Mouse (Mus musculus): ENCODE data around the gene Slc16a6. TPM values are rescaled to one million over a fixed set of nuclear protein-coding genes. Genes with fewer than 3 reads are reported as not detected.
A peak's percentile ranks its signal among the peaks of the same experiment; 100 is the strongest.

Slc16a6 gene
- polyA plus RNA-seq (2015; fragmentation: Nextera tagmentation; extraction: Ambion mirVana): 3.7 and 3.8 TPM in 2 replicates

GRCm38 (mm10) chr11:109473171-109474085 lies at the start of gene Slc16a6, which contains the start of gene Arsg:
Gene Slc16a6, minus strand, starts transcription at chr11:109473598.
Gene Arsg, plus strand, starts transcription at chr11:109473374.
- H3K27ac ChIP-seq: no peak within 1 kb of the TSS; the same call in 1 of the 2 replicates
- H3K9ac ChIP-seq: peak within 1 kb of the TSS; percentile 82
- H3K4me2 ChIP-seq (replicated peaks): peak within 1 kb of the TSS; percentile 91
- H3K36me3 ChIP-seq: no peaks in the 10 kb centered on the region
- H3K4me1 ChIP-seq: peaks cover 16% of the 10 kb centered on the region
- peak within 1 kb of the TSS; percentile 74 for H3K4me3 ChIP-seq
- ATAC-seq (ENCODE audit: low FRiP score, low read depth): peak; percentile 89
- H3K27me3 ChIP-seq: peaks cover 39% of the 10 kb centered on the region
- under 1% methylated on average over 86 of the region's 111 CpGs for WGBS
- H3K9me3 ChIP-seq: no peaks in the 10 kb centered on the region

GRCm38 (mm10) chr11:109520958-109521357 lies 47.6 kb upstream of the Slc16a6 start:
- no peaks in the 10 kb centered on the region for H3K36me3 ChIP-seq
- ATAC-seq (ENCODE audit: low FRiP score, low read depth): no peak
- H3K9me3 ChIP-seq: no peaks in the 10 kb centered on the region
- H3K4me1 ChIP-seq: 0 out of 2 replicates have a peak, but pooled peaks cover 2% of the 10 kb centered on the region
- H3K27me3 ChIP-seq: no peaks in the 10 kb centered on the region
- no peak overlapping the region for H3K4me3 ChIP-seq
- no peak overlapping the region for H3K27ac ChIP-seq
- WGBS: 37% methylated on average over 7 of the region's 7 CpGs
- no peak overlapping the region for H3K9ac ChIP-seq
- no peak overlapping the region for H3K4me2 ChIP-seq (replicated peaks)

- no peaks in the 10 kb centered on the region for H3K36me3 ChIP-seq
- no peak for ATAC-seq (ENCODE audit: low FRiP score, low read depth)
- no peak overlapping the region for H3K4me2 ChIP-seq (replicated peaks)
- no peaks in the 10 kb centered on the region for H3K27me3 ChIP-seq
- 87% methylated on average over 3 of the region's 3 CpGs for WGBS
- no peak overlapping the region for H3K27ac ChIP-seq
- no peak overlapping the region for H3K9ac ChIP-seq
- H3K4me3 ChIP-seq: no peak overlapping the region
- 0 out of 2 replicates have a peak, but pooled peaks cover 2% of the 10 kb centered on the region for H3K4me1 ChIP-seq
- H3K9me3 ChIP-seq: peaks cover 3% of the 10 kb centered on the region; the same call in 1 of the 2 replicates
Observed at GRCm38 (mm10) chr11:109517816-109518215, 44.4 kb upstream of the Slc16a6 start.

GRCm38 (mm10) chr11:109517330-109517729 lies 43.9 kb upstream of the Slc16a6 start:
- H3K9ac ChIP-seq: no peak overlapping the region
- 0 out of 2 replicates have a peak, but pooled peaks cover 2% of the 10 kb centered on the region for H3K4me1 ChIP-seq
- no peaks in the 10 kb centered on the region for H3K27me3 ChIP-seq
- H3K4me3 ChIP-seq: no peak overlapping the region
- H3K36me3 ChIP-seq: no peaks in the 10 kb centered on the region
- H3K9me3 ChIP-seq: peaks cover 3% of the 10 kb centered on the region; the same call in 1 of the 2 replicates
- no peak for ATAC-seq (ENCODE audit: low FRiP score, low read depth)
- no peak overlapping the region for H3K4me2 ChIP-seq (replicated peaks)
- 89% methylated on average over 11 of the region's 11 CpGs for WGBS
- H3K27ac ChIP-seq: no peak overlapping the region

- ATAC-seq (ENCODE audit: low FRiP score, low read depth): no peak
- 69% methylated on average over 3 of the region's 3 CpGs for WGBS
Observed at GRCm38 (mm10) chr11:109514064-109514612, 40.7 kb upstream of the Slc16a6 start.

GRCm38 (mm10) chr11:109512995-109513675 lies 39.7 kb upstream of the Slc16a6 start:
- H3K4me1 ChIP-seq: no peaks in the 10 kb centered on the region
- WGBS: 84% methylated on average over 16 of the region's 16 CpGs
- no peak overlapping the region for H3K9ac ChIP-seq
- H3K4me2 ChIP-seq (replicated peaks): no peak overlapping the region
- ATAC-seq (ENCODE audit: low FRiP score, low read depth): no peak
- H3K9me3 ChIP-seq: peaks cover 3% of the 10 kb centered on the region; the same call in 1 of the 2 replicates
- H3K4me3 ChIP-seq: no peak overlapping the region
- no peaks in the 10 kb centered on the region for H3K36me3 ChIP-seq
- no peak overlapping the region for H3K27ac ChIP-seq
- H3K27me3 ChIP-seq: no peaks in the 10 kb centered on the region

More at GRCm38 (mm10) chr11:109514064-109514612, 40.7 kb upstream of the Slc16a6 start:
- no peak overlapping the region for H3K9ac ChIP-seq
- no peak overlapping the region for H3K4me3 ChIP-seq
- H3K27me3 ChIP-seq: no peaks in the 10 kb centered on the region
- peaks cover 3% of the 10 kb centered on the region; the same call in 1 of the 2 replicates for H3K9me3 ChIP-seq
- no peaks in the 10 kb centered on the region for H3K4me1 ChIP-seq
- H3K4me2 ChIP-seq (replicated peaks): no peak overlapping the region
- H3K36me3 ChIP-seq: no peaks in the 10 kb centered on the region
- no peak overlapping the region for H3K27ac ChIP-seq

GRCm38 (mm10) chr11:109507068-109507467 lies 33.7 kb upstream of the Slc16a6 start:
- no peaks in the 10 kb centered on the region for H3K27me3 ChIP-seq
- H3K9ac ChIP-seq: no peak overlapping the region
- 30% methylated on average over 3 of the region's 3 CpGs for WGBS
- no peak overlapping the region for H3K27ac ChIP-seq
- no peak overlapping the region for H3K4me3 ChIP-seq
- H3K9me3 ChIP-seq: no peaks in the 10 kb centered on the region
- no peak for ATAC-seq (ENCODE audit: low FRiP score, low read depth)
- H3K36me3 ChIP-seq: no peaks in the 10 kb centered on the region
- peaks cover 6% of the 10 kb centered on the region; the same call in 1 of the 2 replicates for H3K4me1 ChIP-seq
- H3K4me2 ChIP-seq (replicated peaks): no peak overlapping the region

GRCm38 (mm10) chr11:109505823-109506222 lies 32.4 kb upstream of the Slc16a6 start:
- Histone ChIP-seq H3K4me1 (peaks cover 6% of the 10 kb centered on the region; the same call in 1 of the 2 replicates), H3K27me3 (no peaks in the 10 kb centered on the region), H3K4me3 (no peak overlapping the region), H3K4me2 (replicated peaks) (no peak overlapping the region), H3K36me3 (no peaks in the 10 kb centered on the region), H3K27ac (no peak overlapping the region), H3K9ac (no peak overlapping the region), H3K9me3 (no peaks in the 10 kb centered on the region)
- WGBS: 92% methylated on average over 4 of the region's 4 CpGs
- no peak for ATAC-seq (ENCODE audit: low FRiP score, low read depth)

- no peaks in the 10 kb centered on the region for H3K36me3 ChIP-seq
- H3K27ac ChIP-seq: no peak overlapping the region
- ATAC-seq (ENCODE audit: low FRiP score, low read depth): no peak
- no peak overlapping the region for H3K4me3 ChIP-seq
- peaks cover 6% of the 10 kb centered on the region; the same call in 1 of the 2 replicates for H3K4me1 ChIP-seq
- no peaks in the 10 kb centered on the region for H3K9me3 ChIP-seq
- no peaks in the 10 kb centered on the region for H3K27me3 ChIP-seq
- no peak overlapping the region for H3K9ac ChIP-seq
- WGBS: 69% methylated on average over 9 of the region's 9 CpGs
- H3K4me2 ChIP-seq (replicated peaks): no peak overlapping the region
Observed at GRCm38 (mm10) chr11:109504977-109505376, 31.6 kb upstream of the Slc16a6 start.

- 90% methylated on average over 5 of the region's 5 CpGs for WGBS
- peaks cover 6% of the 10 kb centered on the region; the same call in 1 of the 2 replicates for H3K27me3 ChIP-seq
- ATAC-seq (ENCODE audit: low FRiP score, low read depth): no peak
- H3K9ac ChIP-seq: no peak overlapping the region
- peaks cover 13% of the 10 kb centered on the region for H3K4me1 ChIP-seq
- no peak overlapping the region for H3K4me3 ChIP-seq
- H3K9me3 ChIP-seq: no peaks in the 10 kb centered on the region
- H3K4me2 ChIP-seq (replicated peaks): no peak overlapping the region
- H3K27ac ChIP-seq: no peak overlapping the region
- H3K36me3 ChIP-seq: no peaks in the 10 kb centered on the region
Observed at GRCm38 (mm10) chr11:109500206-109500605, 26.8 kb upstream of the Slc16a6 start.

GRCm38 (mm10) chr11:109497990-109498389 lies 24.6 kb upstream of the Slc16a6 start:
- 70% methylated on average over 9 of the region's 9 CpGs for WGBS
- no peaks in the 10 kb centered on the region for H3K36me3 ChIP-seq

More at GRCm38 (mm10) chr11:109497990-109498389, 24.6 kb upstream of the Slc16a6 start:
- Histone ChIP-seq H3K9me3 (no peaks in the 10 kb centered on the region), H3K27ac (no peak overlapping the region), H3K4me3 (no peak overlapping the region), H3K4me1 (peaks cover 20% of the 10 kb centered on the region), H3K27me3 (peaks cover 6% of the 10 kb centered on the region; the same call in 1 of the 2 replicates), H3K9ac (no peak overlapping the region), H3K4me2 (replicated peaks) (no peak overlapping the region)
- no peak for ATAC-seq (ENCODE audit: low FRiP score, low read depth)

All from limb, embryonic 13.5 days (tissue).